Mouse (Mus musculus) ES-E14 (cell line): ENCODE results near the gene Mettl17.

ENCODE experiments used
- CHD2 ChIP-seq: IDR thresholded peaks from 2 replicates; pipeline ENCODE4 v1.6.1; 2014; ENCODE audit warnings: mild to moderate bottlenecking, low read depth, low read length, inconsistent platforms
- HCFC1 ChIP-seq: IDR thresholded peaks from 2 replicates; pipeline ENCODE4 v1.6.1; 2012; ENCODE audit warnings: low read length, inconsistent platforms, borderline replicate concordance; ENCODE audit not compliant: insufficient read depth
- MAFK ChIP-seq: IDR thresholded peaks from 2 replicates; pipeline ENCODE4 v1.6.1; 2014; ENCODE audit warnings: mild to moderate bottlenecking, low read depth, low read length, inconsistent platforms; ENCODE audit not compliant: insufficient read depth
- ZC3H11A ChIP-seq: IDR thresholded peaks from 2 replicates; pipeline ENCODE4 v1.6.1; 2012; ENCODE audit warnings: low read depth, mild to moderate bottlenecking, inconsistent platforms, low read length, borderline replicate concordance

DNA sequence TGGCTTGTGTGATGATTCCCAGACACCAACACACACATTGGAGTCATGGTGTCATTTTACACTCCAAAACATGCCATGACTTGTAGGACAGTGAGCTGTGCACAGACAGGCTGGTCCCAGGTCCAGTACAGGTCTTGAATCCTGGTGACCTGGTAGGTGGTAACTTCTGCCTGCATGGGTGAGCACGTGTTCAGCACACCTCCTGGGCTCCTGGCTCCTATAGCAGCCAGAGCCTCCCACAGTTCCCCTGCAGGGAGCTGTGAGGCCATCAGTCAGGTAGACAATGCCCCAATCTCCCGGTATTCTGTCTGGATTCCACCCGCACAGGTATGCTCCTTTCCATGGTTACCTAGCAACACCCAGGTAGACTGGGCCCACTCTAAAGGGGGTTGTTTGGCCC, 38.1 kb upstream of the Mettl17 start:
- TF ChIP-seq MAFK (no peak), HCFC1 (no peak), CHD2 (no peak), ZC3H11A (no peak)
